Mouse (Mus musculus) 3134 (cell line): ENCODE measurements around the gene Fam102a.
A peak's percentile ranks its signal among the peaks of the same experiment; 100 is the strongest.

ENCODE experiments used
- DNase-seq: peaks from one replicate; pipeline ENCODE4 v3.0.0-alpha.2; 2011; ENCODE audit warnings: low spot score; ENCODE audit not compliant: insufficient read length; ENCODE audit errors: extremely low read depth

Fam102a gene

GRCm38 (mm10) chr2:32541986-32542573 is 6.9 kb downstream of the Fam102a start:
- DNase-seq, result no peak

GRCm38 (mm10) chr2:32543031-32543449 is 7.9 kb downstream of the Fam102a start:
- peak; percentile 30 for DNase-seq

GRCm38 (mm10) chr2:32546951-32547350 is 11.8 kb downstream of the Fam102a start:
- DNase-seq, result no peak

GRCm38 (mm10) chr2:32547380-32547779 is 12.2 kb downstream of the Fam102a start:
- DNase-seq, result peak; percentile 30

- peak; percentile 59 for DNase-seq
These were observed 13.0 kb downstream of the Fam102a start for GRCm38 (mm10) chr2:32547964-32548739.

- no peak for DNase-seq
These were observed 14.0 kb downstream of the Fam102a start for GRCm38 (mm10) chr2:32549171-32549570.

GRCm38 (mm10) chr2:32549764-32550163 is 14.6 kb downstream of the Fam102a start:
- DNase-seq, result peak; percentile 80

- no peak for DNase-seq
These were observed 16.1 kb downstream of the Fam102a start for GRCm38 (mm10) chr2:32551236-32551635.

GRCm38 (mm10) chr2:32553592-32554148 is 18.5 kb downstream of the Fam102a start:
- DNase-seq, result no peak

GRCm38 (mm10) chr2:32555484-32555883 is 20.4 kb downstream of the Fam102a start:
- DNase-seq, result no peak

GRCm38 (mm10) chr2:32556019-32556418 is 20.9 kb downstream of the Fam102a start:
- no peak for DNase-seq

GRCm38 (mm10) chr2:32559570-32559969 is 24.4 kb downstream of the Fam102a start:
- no peak for DNase-seq

GRCm38 (mm10) chr2:32566536-32567063 is 31.5 kb downstream of the Fam102a start:
- DNase-seq, result no peak

GRCm38 (mm10) chr2:32568149-32568548 is 33.0 kb downstream of the Fam102a start:
- DNase-seq, result no peak

- no peak for DNase-seq
These were observed 33.8 kb downstream of the Fam102a start for GRCm38 (mm10) chr2:32568941-32569340.

- peak; percentile 76 for DNase-seq
These were observed 35.8 kb downstream of the Fam102a start, which contains the start of gene Dpm2 for GRCm38 (mm10) chr2:32570698-32571494. Gene Dpm2 (plus strand): TSS chr2:32570858.

- DNase-seq, result no peak
These were observed 37.1 kb downstream of the Fam102a start for GRCm38 (mm10) chr2:32572196-32572595.

GRCm38 (mm10) chr2:32574497-32574896 is 39.4 kb downstream of the Fam102a start, which contains the start of gene Pip5kl1:
Gene Pip5kl1 (plus strand): TSS chr2:32574797.
- no peak for DNase-seq

GRCm38 (mm10) chr2:32574901-32575585 is 39.9 kb downstream of the Fam102a start:
- peak; percentile 54 for DNase-seq

- no peak for DNase-seq
These were observed 40.5 kb downstream of the Fam102a start, which contains the start of gene 9430097D07Rik for GRCm38 (mm10) chr2:32575586-32576160. Gene 9430097D07Rik (minus strand): TSS chr2:32575684.
